Mouse (Mus musculus) ovary, adult 18-20 months (tissue): Measurements from ENCODE around the gene Dctn2.
"Not testable (repeated sequence)": the region's sequence is repeated elsewhere in the genome, so short reads cannot be mapped to it uniquely, and the experiment has no call there.

Experiments used
- DNase-seq: peaks from one replicate; pipeline ENCODE4 v3.0.0; 2022; ENCODE audit warnings: low spot score, mixed read lengths

The Dctn2 gene

GRCm38 (mm10) chr10:127314950-127315349 lies 48.8 kb downstream of the Dctn2 start:
- not testable (repeated sequence) for DNase-seq

- DNase-seq = no peak
These were observed 51.1 kb downstream of the Dctn2 start for GRCm38 (mm10) chr10:127317277-127317676.

- no peak for DNase-seq
These were observed 51.8 kb downstream of the Dctn2 start for GRCm38 (mm10) chr10:127318009-127318408.

- DNase-seq = no peak
These were observed 53.8 kb downstream of the Dctn2 start for GRCm38 (mm10) chr10:127319969-127320368.

- no peak for DNase-seq
These were observed 55.5 kb downstream of the Dctn2 start, which contains the start of gene Arhgap9 for GRCm38 (mm10) chr10:127321621-127322020. TSS of gene Arhgap9 (plus strand) at chr10:127321964.

- DNase-seq = no peak
These were observed 56.0 kb downstream of the Dctn2 start for GRCm38 (mm10) chr10:127322178-127322577.

GRCm38 (mm10) chr10:127322669-127323068 lies 56.5 kb downstream of the Dctn2 start:
- no peak for DNase-seq

- DNase-seq = no peak
These were observed 57.1 kb downstream of the Dctn2 start for GRCm38 (mm10) chr10:127323131-127323855.

GRCm38 (mm10) chr10:127324495-127324894 lies 58.3 kb downstream of the Dctn2 start:
- DNase-seq = no peak

GRCm38 (mm10) chr10:127325454-127326016 lies 59.4 kb downstream of the Dctn2 start:
- no peak for DNase-seq

- no peak for DNase-seq
These were observed 60.0 kb downstream of the Dctn2 start for GRCm38 (mm10) chr10:127326017-127326801.

GRCm38 (mm10) chr10:127326828-127327227 lies 60.7 kb downstream of the Dctn2 start:
- DNase-seq = no peak

GRCm38 (mm10) chr10:127327461-127328145 lies 61.4 kb downstream of the Dctn2 start:
- no peak for DNase-seq

- DNase-seq = no peak
These were observed 64.0 kb downstream of the Dctn2 start for GRCm38 (mm10) chr10:127330212-127330611.
